Mouse (Mus musculus) olfactory bulb, adult 2 months (tissue): ENCODE data around the gene Snn. TPM values are rescaled to one million over a fixed set of nuclear protein-coding genes. Genes with fewer than 3 reads are reported as not detected.

ENCODE experiments used
- H3K27ac ChIP-seq: fragments of 200-500 bp; 2 replicates; pipeline ENCODE4 v1.5.1; 2012; ENCODE audit warnings: low read depth, low read length; ENCODE audit not compliant: insufficient read depth
- H3K4me1 ChIP-seq: fragments of 200-500 bp; 2 replicates; pipeline ENCODE4 v1.6.1; 2012; ENCODE audit warnings: low read length; ENCODE audit not compliant: control insufficient read depth, insufficient read depth
- H3K4me3 ChIP-seq: fragments of 200-500 bp; 2 replicates; pipeline ENCODE4 v1.5.1; 2012; ENCODE audit warnings: mild to moderate bottlenecking, low read depth, low read length, moderate library complexity; ENCODE audit not compliant: insufficient read depth
- CTCF ChIP-seq: fragments of 200-500 bp; IDR thresholded peaks from 2 replicates; pipeline ENCODE4 v1.5.1; 2012; ENCODE audit warnings: low read depth, mild to moderate bottlenecking, low read length, moderate library complexity; ENCODE audit not compliant: insufficient read depth
- POLR2A ChIP-seq: fragments of 200-500 bp; IDR thresholded peaks from 2 replicates; pipeline ENCODE4 v1.6.1; 2012; ENCODE audit warnings: mild to moderate bottlenecking, low read depth, low read length, moderate library complexity; ENCODE audit not compliant: insufficient read depth
- WGBS: fragments of 180-500 bp; shearing (Covaris S2); methylation state at CpG from one replicate; pipeline ENCODE4 v1.1.7; 2018; 5-methylcytosine and 5-hydroxymethylcytosine counted together
- polyA plus RNA-seq: library from polyadenylated mRNA; stranded (reverse); fragments of >200 nt; gene quantifications from 2 replicates; pipeline ENCODE4 v1.2.4, GENCODE M21; 2012; ENCODE audit warnings: low replicate concordance; ENCODE audit not compliant: missing spikeins, insufficient read depth, insufficient read length

The Snn gene
- polyA plus RNA-seq, 1 experiment, result 106 TPM

GRCm38 (mm10) chr16:11055916-11056315 lies 4.8 kb upstream of the Snn start:
- H3K27ac ChIP-seq, result no peak overlapping the region
- H3K4me1 ChIP-seq, result peaks cover 18% of the 10 kb centered on the region
- TF ChIP-seq CTCF (no peak), POLR2A (no peak)
- WGBS, result 70% methylated on average over 5 of the region's 5 CpGs
- H3K4me3 ChIP-seq, result no peak overlapping the region

GRCm38 (mm10) chr16:11062794-11063721 lies 2.3 kb downstream of the Snn start:
- 41% methylated on average over 13 of the region's 13 CpGs for WGBS
- Histone ChIP-seq H3K27ac (peak overlapping the region; percentile 4; the same call in 1 of the 2 replicates), H3K4me3 (no peak overlapping the region), H3K4me1 (peaks cover 19% of the 10 kb centered on the region)
- TF ChIP-seq CTCF (no peak), POLR2A (no peak)

GRCm38 (mm10) chr16:11064341-11064740 lies 3.6 kb downstream of the Snn start:
- 91% methylated on average over 4 of the region's 4 CpGs for WGBS
- TF ChIP-seq CTCF (no peak), POLR2A (no peak)
- H3K27ac ChIP-seq, result no peak overlapping the region
- peaks cover 27% of the 10 kb centered on the region for H3K4me1 ChIP-seq
- no peak overlapping the region for H3K4me3 ChIP-seq

GRCm38 (mm10) chr16:11064742-11065141 lies 4.0 kb downstream of the Snn start:
- H3K4me3 ChIP-seq, result no peak overlapping the region
- 80% methylated on average over 6 of the region's 6 CpGs for WGBS
- H3K27ac ChIP-seq, result no peak overlapping the region
- TF ChIP-seq CTCF (no peak), POLR2A (no peak)
- H3K4me1 ChIP-seq, result peaks cover 30% of the 10 kb centered on the region

GRCm38 (mm10) chr16:11065431-11065830 lies 4.7 kb downstream of the Snn start:
- peak overlapping the region; percentile 79 for H3K27ac ChIP-seq
- peaks cover 37% of the 10 kb centered on the region for H3K4me1 ChIP-seq
- peak overlapping the region; percentile 78 for H3K4me3 ChIP-seq
- TF ChIP-seq POLR2A (no peak), CTCF (no peak)
- 47% methylated on average over 5 of the region's 5 CpGs for WGBS

- peak within 1 kb of the TSS; percentile 78 for H3K4me3 ChIP-seq
- under 1% methylated on average over 77 of the region's 78 CpGs for WGBS
- peak within 1 kb of the TSS; percentile 95 for H3K27ac ChIP-seq
- TF ChIP-seq CTCF (no peak; the same call in 1 of the 2 replicates), POLR2A (peak; percentile 97)
- peaks cover 41% of the 10 kb centered on the region for H3K4me1 ChIP-seq
Observed at GRCm38 (mm10) chr16:11066029-11066832, 5.5 kb downstream of the Snn start, which contains the start of gene Litaf. Gene Litaf (minus strand): TSS chr16:11066157.

- WGBS, result under 1% methylated on average over 22 of the region's 22 CpGs
- Histone ChIP-seq H3K27ac (peak overlapping the region; percentile 95), H3K4me1 (peaks cover 45% of the 10 kb centered on the region), H3K4me3 (peak overlapping the region; percentile 78)
- TF ChIP-seq POLR2A (no peak), CTCF (no peak)
Observed at GRCm38 (mm10) chr16:11066833-11067191, 6.1 kb downstream of the Snn start.

GRCm38 (mm10) chr16:11068666-11069065 lies 7.9 kb downstream of the Snn start:
- 87% methylated on average over 3 of the region's 3 CpGs for WGBS
- TF ChIP-seq POLR2A, result no peak
- TF ChIP-seq CTCF, result no peak
- peaks cover 50% of the 10 kb centered on the region for H3K4me1 ChIP-seq

More at GRCm38 (mm10) chr16:11068666-11069065, 7.9 kb downstream of the Snn start:
- Histone ChIP-seq H3K4me3 (peak overlapping the region; percentile 46; the same call in 1 of the 2 replicates), H3K27ac (no peak overlapping the region; the same call in 1 of the 2 replicates)
